Mouse (Mus musculus) MEL (cell line): ENCODE data around the gene Upp2. TPM values are rescaled to one million over a fixed set of nuclear protein-coding genes. Genes with fewer than 3 reads are reported as not detected.

ENCODE experiments used
- DNase-seq: peaks from one replicate; pipeline ENCODE4 v3.0.0; 2011; ENCODE audit warnings: low read depth, low spot score
- H3K27ac ChIP-seq: 2 replicates; pipeline ENCODE4 v1.5.1; 2012; ENCODE audit warnings: low read depth, mild to moderate bottlenecking, control low read depth, low read length, moderate library complexity; ENCODE audit not compliant: control insufficient read depth
- H3K27me3 ChIP-seq, 2 experiments: fragments of 150-350 bp in 1 of 2; sonication (generic) in 1 of 2; 2 replicates each; pipeline ENCODE4 v1.6.1; 2012; ENCODE audit warnings: low read length in 2 of 2, mild to moderate bottlenecking in 2 of 2, improper control_type of control experiment in 1 of 2, moderate library complexity in 1 of 2; ENCODE audit not compliant: insufficient read depth in 2 of 2, control insufficient read depth in 1 of 2
- H3K36me3 ChIP-seq, 2 experiments: 2 replicates each; pipeline ENCODE4 v1.6.1; 2012 to 2014; ENCODE audit warnings: low read length in 2 of 2, improper control_type of control experiment in 1 of 2, inconsistent platforms in 1 of 2, mild to moderate bottlenecking in 1 of 2; ENCODE audit not compliant: insufficient read depth in 2 of 2, control insufficient read depth in 1 of 2
- H3K4me1 ChIP-seq, 2 experiments: fragments of 150-350 bp in 1 of 2; sonication (generic) in 1 of 2; 2 replicates each; pipeline ENCODE4 v1.6.1; 2012; ENCODE audit warnings: low read length in 2 of 2, improper control_type of control experiment in 1 of 2, mild to moderate bottlenecking in 1 of 2; ENCODE audit not compliant: insufficient read depth in 2 of 2, control insufficient read depth in 1 of 2
- H3K4me3 ChIP-seq, 2 experiments: fragments of 150-350 bp in 1 of 2; sonication (generic) in 1 of 2; 2 replicates each; pipeline ENCODE4 v1.5.1; 2012; ENCODE audit warnings: low read depth in 2 of 2, low read length in 2 of 2, mild to moderate bottlenecking in 2 of 2, moderate library complexity in 2 of 2, control low read depth in 1 of 2, improper control_type of control experiment in 1 of 2; ENCODE audit not compliant: control insufficient read depth in 1 of 2, insufficient read depth in 1 of 2
- H3K79me2 ChIP-seq: 2 replicates; pipeline ENCODE4 v1.6.1; 2012; ENCODE audit warnings: mild to moderate bottlenecking, low read length, moderate library complexity; ENCODE audit not compliant: control insufficient read depth, poor library complexity, insufficient read depth
- H3K9ac ChIP-seq: 2 replicates; pipeline ENCODE4 v1.6.1; 2012; ENCODE audit warnings: low read depth, mild to moderate bottlenecking, control low read depth, low read length, moderate library complexity; ENCODE audit not compliant: control insufficient read depth, poor library complexity, severe bottlenecking
- H3K9me3 ChIP-seq: fragments of 150-350 bp; sonication (generic); replicated peaks from 2 replicates; pipeline ENCODE4 v1.6.1; 2012; ENCODE audit warnings: mild to moderate bottlenecking, low read length, improper control_type of control experiment, moderate library complexity; ENCODE audit not compliant: insufficient read depth
- BHLHE40 ChIP-seq: IDR thresholded peaks from 2 replicates; pipeline ENCODE4 v1.6.1; 2012; ENCODE audit warnings: low read depth, mild to moderate bottlenecking, inconsistent platforms, low read length, improper control_type of control experiment, borderline replicate concordance
- CHD1 ChIP-seq: IDR thresholded peaks from 2 replicates; pipeline ENCODE4 v1.6.1; 2012; ENCODE audit warnings: low read depth, mild to moderate bottlenecking, inconsistent platforms, low read length, improper control_type of control experiment
- CHD2 ChIP-seq: IDR thresholded peaks from 2 replicates; pipeline ENCODE4 v1.6.1; 2011; ENCODE audit warnings: low read length, improper control_type of control experiment
- E2F4 ChIP-seq: IDR thresholded peaks from 2 replicates; pipeline ENCODE4 v1.6.1; 2011; ENCODE audit warnings: low read depth, low read length, improper control_type of control experiment, borderline replicate concordance
- ELF1 ChIP-seq: IDR thresholded peaks from 2 replicates; pipeline ENCODE4 v1.6.1; 2014; ENCODE audit warnings: low read depth, mild to moderate bottlenecking, inconsistent platforms, low read length, improper control_type of control experiment, moderate library complexity
- EP300 ChIP-seq, 2 experiments: IDR thresholded peaks; 2 replicates each; pipeline ENCODE4 v1.6.1; 2011; ENCODE audit warnings: improper control_type of control experiment in 2 of 2, low read length in 2 of 2, low read depth in 1 of 2, mild to moderate bottlenecking in 1 of 2
- GABPA ChIP-seq: IDR thresholded peaks from 2 replicates; pipeline ENCODE4 v1.6.1; 2012; ENCODE audit warnings: low read depth, mild to moderate bottlenecking, inconsistent platforms, low read length, improper control_type of control experiment, moderate library complexity
- GATA1 ChIP-seq: IDR thresholded peaks from 2 replicates; pipeline ENCODE4 v1.6.1; 2011; ENCODE audit warnings: low read depth, low read length, improper control_type of control experiment
- JUND ChIP-seq: IDR thresholded peaks from 2 replicates; pipeline ENCODE4 v1.6.1; 2011; ENCODE audit warnings: low read depth, mild to moderate bottlenecking, improper control_type of control experiment, low read length
- KAT2A ChIP-seq: conservative IDR thresholded peaks from 2 replicates; pipeline ENCODE4 v1.6.1; 2012; ENCODE audit warnings: low read depth, low read length, improper control_type of control experiment, inconsistent platforms
- MAFK ChIP-seq: IDR thresholded peaks from 2 replicates; pipeline ENCODE4 v1.6.1; 2011; ENCODE audit warnings: low read depth, mild to moderate bottlenecking, low read length, improper control_type of control experiment, borderline replicate concordance
- MAZ ChIP-seq: IDR thresholded peaks from 2 replicates; pipeline ENCODE4 v1.6.1; 2012; ENCODE audit warnings: low read depth, mild to moderate bottlenecking, inconsistent platforms, low read length, improper control_type of control experiment
- MEF2A ChIP-seq: IDR thresholded peaks from 2 replicates; pipeline ENCODE4 v1.6.1; 2014; ENCODE audit warnings: low read depth, mild to moderate bottlenecking, inconsistent platforms, low read length, improper control_type of control experiment; ENCODE audit not compliant: poor library complexity, insufficient replicate concordance, severe bottlenecking; ENCODE audit errors: extremely low read depth
- MXI1 ChIP-seq: IDR thresholded peaks from 2 replicates; pipeline ENCODE4 v1.6.1; 2011; ENCODE audit warnings: mild to moderate bottlenecking, low read depth, low read length, improper control_type of control experiment
- MYB ChIP-seq: IDR thresholded peaks from 2 replicates; pipeline ENCODE4 v1.6.1; 2011; ENCODE audit warnings: mild to moderate bottlenecking, low read depth, low read length, improper control_type of control experiment
- POLR2A ChIP-seq, 2 experiments: IDR thresholded peaks; 2 replicates each; pipeline ENCODE4 v1.6.1; 2011 to 2012; ENCODE audit warnings: low read length in 2 of 2, mild to moderate bottlenecking in 2 of 2, control low read depth in 1 of 2, improper control_type of control experiment in 1 of 2, low read depth in 1 of 2, moderate library complexity in 1 of 2; ENCODE audit not compliant: control insufficient read depth in 1 of 2, insufficient read depth in 1 of 2, poor library complexity in 1 of 2
- POLR2AphosphoS2 ChIP-seq: IDR thresholded peaks from 2 replicates; pipeline ENCODE4 v1.6.1; 2011; ENCODE audit warnings: low read length, improper control_type of control experiment
- RAD21 ChIP-seq: IDR thresholded peaks from 2 replicates; pipeline ENCODE4 v1.6.1; 2011; ENCODE audit warnings: mild to moderate bottlenecking, low read depth, low read length, improper control_type of control experiment
- SIN3A ChIP-seq: IDR thresholded peaks from 2 replicates; pipeline ENCODE4 v1.6.1; 2012; ENCODE audit warnings: low read length, improper control_type of control experiment, inconsistent platforms
- SMC3 ChIP-seq: IDR thresholded peaks from 2 replicates; pipeline ENCODE4 v1.6.1; 2011; ENCODE audit warnings: low read depth, low read length, improper control_type of control experiment
- TAL1 ChIP-seq: IDR thresholded peaks from 2 replicates; pipeline ENCODE4 v1.6.1; 2012; ENCODE audit warnings: mild to moderate bottlenecking, inconsistent platforms, low read length, moderate library complexity, mixed read lengths
- TBP ChIP-seq: IDR thresholded peaks from 2 replicates; pipeline ENCODE4 v1.8.0; 2011; ENCODE audit warnings: low read depth, low read length, improper control_type of control experiment
- TCF12 ChIP-seq: IDR thresholded peaks from 2 replicates; pipeline ENCODE4 v1.6.1; 2014; ENCODE audit warnings: low read depth, mild to moderate bottlenecking, inconsistent platforms, low read length, improper control_type of control experiment, moderate library complexity
- USF1 ChIP-seq: IDR thresholded peaks from 2 replicates; pipeline ENCODE4 v1.6.1; 2014; ENCODE audit warnings: low read depth, mild to moderate bottlenecking, inconsistent platforms, low read length, improper control_type of control experiment, moderate library complexity
- USF2 ChIP-seq, 2 experiments: IDR thresholded peaks; 2 replicates each; pipeline ENCODE4 v1.6.1; 2011 to 2012; ENCODE audit warnings: improper control_type of control experiment in 2 of 2, low read length in 2 of 2, borderline replicate concordance in 1 of 2, inconsistent platforms in 1 of 2, low read depth in 1 of 2, mild to moderate bottlenecking in 1 of 2; ENCODE audit not compliant: insufficient read depth in 1 of 2
- polyA plus RNA-seq, 2 experiments: library from polyadenylated mRNA; stranded (reverse) in 1 of 2; unstranded in 1 of 2; fragments of >175 nt in 1 of 2; fragments of >200 nt in 1 of 2; gene quantifications; 2 replicates each; pipeline versions ENCODE4 v1.2.1 to v1.2.4; 2012; ENCODE audit warnings: low replicate concordance in 2 of 2, low read depth in 1 of 2; ENCODE audit not compliant: insufficient read length in 2 of 2, insufficient read depth in 1 of 2, missing spikeins in 1 of 2
- total RNA-seq: library from RNA; depleted of rRNA; stranded (reverse); fragments of 300-350 nt; gene quantifications from 2 replicates; pipeline ENCODE4 v1.2.3, GENCODE M21; 2012

Upp2 gene
- total and polyA plus RNA-seq, 3 experiments = not detected

DNA sequence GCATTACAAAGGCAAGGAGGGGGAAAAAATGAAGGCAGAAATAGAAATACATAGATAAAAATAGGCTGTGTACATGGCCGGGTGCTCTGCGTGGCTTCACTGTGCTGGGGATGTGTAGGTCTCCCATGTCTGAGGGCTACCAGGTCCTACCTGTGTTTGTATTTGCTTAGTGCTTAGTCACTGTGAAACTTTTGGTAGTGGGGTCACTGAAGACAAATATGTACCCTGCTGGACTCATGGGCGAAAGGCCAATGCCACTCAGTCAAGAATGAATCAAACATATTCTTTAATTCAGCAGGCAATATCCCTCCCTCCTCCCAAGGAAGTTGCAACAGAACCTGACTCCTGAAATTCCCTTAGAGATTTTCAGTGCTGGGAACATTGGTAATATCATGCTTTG is 137.5 kb downstream of the Upp2 start:
- TF ChIP-seq POLR2A (IDR thresholded peaks at IDR 0.05; ENCODE audit: control insufficient read depth in 1 of 2, insufficient read depth in 1 of 2, low read depth in 1 of 2, low read length in 2 of 2, poor library complexity in 1 of 2) (no peak), USF1 (no peak), MYB (no peak), TAL1 (no peak), GATA1 (no peak), BHLHE40 (no peak), KAT2A (no peak), SIN3A (no peak), MEF2A (no peak), EP300 (IDR thresholded peaks at IDR 0.05; ENCODE audit: low read depth in 1 of 2, low read length in 2 of 2) (no peak), RAD21 (no peak), MAZ (no peak)
- H3K27me3 ChIP-seq = no peaks in the 10 kb centered on the region
- H3K9ac ChIP-seq = no peak overlapping the region
- DNase-seq = no peak
- H3K4me3 ChIP-seq = no peak overlapping the region
- no peaks in the 10 kb centered on the region for H3K9me3 ChIP-seq
- H3K79me2 ChIP-seq = no peaks in the 10 kb centered on the region
- no peaks in the 10 kb centered on the region for H3K36me3 ChIP-seq
- no peak overlapping the region for H3K27ac ChIP-seq
- no peaks in the 10 kb centered on the region for H3K4me1 ChIP-seq

DNA sequence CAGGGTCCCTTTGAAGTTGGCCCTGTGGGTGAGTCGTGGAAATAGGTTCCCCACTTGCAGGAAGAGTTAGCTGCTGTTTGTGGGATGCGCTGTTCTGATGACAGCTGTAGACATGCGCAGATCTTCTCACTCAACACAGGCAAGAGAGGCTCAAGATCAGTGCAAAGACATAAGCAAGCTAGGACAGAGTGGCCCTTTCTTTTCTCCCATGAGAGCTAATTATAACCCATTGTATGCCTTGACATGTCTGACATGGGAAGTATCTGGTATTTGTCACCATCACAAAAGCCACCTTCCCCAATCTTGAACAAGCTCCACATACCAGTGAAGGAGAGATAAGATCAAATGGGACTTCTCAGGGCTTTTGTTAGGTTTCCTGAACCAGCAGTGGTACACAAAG is 140.6 kb downstream of the Upp2 start:
- no peaks in the 10 kb centered on the region for H3K79me2 ChIP-seq
- H3K36me3 ChIP-seq = no peaks in the 10 kb centered on the region
- no peaks in the 10 kb centered on the region for H3K4me1 ChIP-seq
- H3K4me3 ChIP-seq = no peak overlapping the region
- H3K9me3 ChIP-seq = no peaks in the 10 kb centered on the region
- H3K27ac ChIP-seq = no peak overlapping the region
- H3K9ac ChIP-seq = no peak overlapping the region
- no peak for DNase-seq
- H3K27me3 ChIP-seq = no peaks in the 10 kb centered on the region
- TF ChIP-seq EP300 (IDR thresholded peaks at IDR 0.05; ENCODE audit: low read depth in 1 of 2, low read length in 2 of 2) = no peak
- no peak for TF ChIP-seq MXI1
- no peak for TF ChIP-seq POLR2AphosphoS2
- no peak for TF ChIP-seq TBP
- no peak for TF ChIP-seq JUND
- no peak for TF ChIP-seq MAFK
- TF ChIP-seq KAT2A = no peak
- no peak for TF ChIP-seq USF2 (IDR thresholded peaks at IDR 0.05; ENCODE audit: borderline replicate concordance in 1 of 2, insufficient read depth in 1 of 2, low read depth in 1 of 2, low read length in 2 of 2)
- no peak for TF ChIP-seq TCF12
- no peak for TF ChIP-seq TAL1
- TF ChIP-seq USF1 = no peak
- TF ChIP-seq BHLHE40 = no peak
- no peak for TF ChIP-seq ELF1
- TF ChIP-seq GATA1 = no peak
- no peak for TF ChIP-seq CHD2
- TF ChIP-seq E2F4 = no peak
- TF ChIP-seq CHD1 = no peak
- TF ChIP-seq GABPA = no peak
- TF ChIP-seq SMC3 = no peak
